Mouse (Mus musculus): Measurements from ENCODE around the gene Adamts9.

Gene Adamts9

DNA sequence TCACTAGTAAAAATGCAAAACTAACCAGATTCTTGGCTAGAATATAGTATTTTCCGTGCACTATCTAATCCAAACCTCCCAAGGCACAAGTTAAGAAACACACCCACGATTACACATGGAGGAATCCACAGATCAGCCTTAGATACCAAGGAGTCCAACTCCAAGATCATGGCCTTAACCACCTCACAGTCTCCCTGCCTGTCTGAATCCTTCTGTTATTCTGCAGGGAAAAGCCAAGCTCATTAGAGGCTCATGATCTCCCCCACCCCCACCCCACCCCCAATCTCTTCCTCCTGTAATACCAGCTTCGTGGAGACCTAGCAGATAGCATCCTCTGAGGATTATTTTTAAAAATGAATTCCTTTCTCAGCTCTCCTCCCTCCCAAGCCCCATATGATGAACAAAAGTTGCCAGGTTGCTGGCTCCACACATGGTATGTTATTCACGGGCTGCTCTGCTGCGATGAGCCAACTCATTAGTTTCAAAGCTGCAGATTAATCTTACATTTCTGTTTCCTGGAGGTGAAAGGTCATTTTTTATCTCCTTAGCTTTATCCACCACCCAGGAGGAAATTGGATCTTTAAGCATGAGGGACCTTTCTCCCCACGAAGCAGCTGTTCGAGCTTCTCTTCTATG, 215.8 kb downstream of the Adamts9 start:
- no peak for DNase-seq (ENCODE audit: low read depth, low spot score)

GRCm38 (mm10) chr6:92726121-92726520, 217.2 kb downstream of the Adamts9 start:
- DNase-seq (ENCODE audit: low read depth, low spot score), result no peak

- DNase-seq (ENCODE audit: low read depth, low spot score), result no peak
Observed at GRCm38 (mm10) chr6:92724394-92724793, 218.9 kb downstream of the Adamts9 start.
